Mouse (Mus musculus) inflammation-experienced regulatory T-cells, adult 6 months (primary cell): ENCODE results near the gene Itgb7. TPM values are rescaled to one million over a fixed set of nuclear protein-coding genes. Genes with fewer than 3 reads are reported as not detected.

Experiments
- ATAC-seq: one replicate; pipeline ENCODE4 v1.8.0; 2017
- polyA plus RNA-seq, 3 experiments: library from polyadenylated mRNA; unstranded; fragments of 100-300 nt; shearing (Covaris generic); gene quantifications; one replicate each; pipeline ENCODE4 v1.2.1; 2017

The Itgb7 gene
- polyA plus RNA-seq, 3 experiments from 2014 or later: 364 to 513 (median 397) TPM

- ATAC-seq: no peak
Observed at GRCm38 (mm10) chr15:102192271-102192812, 39.4 kb downstream of the Itgb7 start.

GRCm38 (mm10) chr15:102191699-102192098, 40.0 kb downstream of the Itgb7 start:
- ATAC-seq: no peak

GRCm38 (mm10) chr15:102188883-102189282, 42.9 kb downstream of the Itgb7 start:
- no peak for ATAC-seq

GRCm38 (mm10) chr15:102188096-102188495, 43.6 kb downstream of the Itgb7 start:
- no peak for ATAC-seq

GRCm38 (mm10) chr15:102186239-102186638, 45.5 kb downstream of the Itgb7 start:
- no peak for ATAC-seq

GRCm38 (mm10) chr15:102183076-102183475, 48.7 kb downstream of the Itgb7 start:
- ATAC-seq: no peak

- ATAC-seq: no peak
Observed at GRCm38 (mm10) chr15:102179924-102180323, 51.8 kb downstream of the Itgb7 start.

- ATAC-seq: no peak
Observed at GRCm38 (mm10) chr15:102179106-102179505, 52.6 kb downstream of the Itgb7 start.

- peak; percentile 54 for ATAC-seq
Observed at GRCm38 (mm10) chr15:102178279-102178678, 53.5 kb downstream of the Itgb7 start.

GRCm38 (mm10) chr15:102177417-102177816, 54.3 kb downstream of the Itgb7 start:
- ATAC-seq: no peak

GRCm38 (mm10) chr15:102176571-102177316, 55.0 kb downstream of the Itgb7 start:
- no peak for ATAC-seq

GRCm38 (mm10) chr15:102175736-102176319, 55.9 kb downstream of the Itgb7 start:
- no peak for ATAC-seq

- ATAC-seq: no peak
Observed at GRCm38 (mm10) chr15:102173581-102173980, 58.2 kb downstream of the Itgb7 start.

GRCm38 (mm10) chr15:102169064-102169463, 62.7 kb downstream of the Itgb7 start:
- ATAC-seq: no peak

- no peak for ATAC-seq
Observed at GRCm38 (mm10) chr15:102167620-102168021, 64.1 kb downstream of the Itgb7 start.

Other genes with a start within 250 kb of the Itgb7 start
- gene Krt8, start 227.5 kb downstream of the Itgb7 start, polyA plus RNA-seq: under 1 TPM in 1 of 3 experiments, not detected in 2; 0.23 TPM
- 1 to 10 TPM in 2 of 3 experiments, under 1 TPM in 1; 0.41 to 1.2 (median 1.2) TPM for gene Krt18, start 203.8 kb downstream of the Itgb7 start, polyA plus RNA-seq
- gene Eif4b, start 158.2 kb downstream of the Itgb7 start, polyA plus RNA-seq: 100 to 1,000 TPM in 2 of 3 experiments, 10 to 100 TPM in 1; 90.5 to 131 (median 129) TPM
- 1 to 10 TPM; 3.3 to 4.2 (median 3.8) TPM for gene Tns2, start 131.5 kb downstream of the Itgb7 start, polyA plus RNA-seq
- 10 to 100 TPM; 32.1 to 44.8 (median 33.6) TPM for gene Spryd3, start 95.7 kb downstream of the Itgb7 start, polyA plus RNA-seq
- under 1 TPM in 1 of 3 experiments, not detected in 2; 0.33 TPM for gene Igfbp6, start 87.6 kb downstream of the Itgb7 start, polyA plus RNA-seq
- 1 to 10 TPM in 2 of 3 experiments, under 1 TPM in 1; 0.94 to 4.9 (median 1.3) TPM for gene Soat2, start 81.4 kb downstream of the Itgb7 start, polyA plus RNA-seq
- 10 to 100 TPM; 20.3 to 33.3 (median 25.5) TPM for gene Zfp740, start 28.7 kb downstream of the Itgb7 start, polyA plus RNA-seq
- gene Csad, start 27.2 kb downstream of the Itgb7 start, polyA plus RNA-seq: 10 to 100 TPM in 2 of 3 experiments, 1 to 10 TPM in 1; 5.0 to 14.6 (median 14.0) TPM
- 10 to 100 TPM; 15.5 to 18.4 (median 18.3) TPM for gene Rarg, start 25.6 kb upstream of the Itgb7 start, polyA plus RNA-seq
- gene Gm9918, start 38.6 kb upstream of the Itgb7 start, polyA plus RNA-seq: not detected
- gene Mfsd5, start 47.5 kb upstream of the Itgb7 start, polyA plus RNA-seq: 10 to 100 TPM; 30.8 to 33.1 (median 31.8) TPM
- gene Espl1, start 64.3 kb upstream of the Itgb7 start, polyA plus RNA-seq: 10 to 100 TPM in 1 of 3 experiments, 1 to 10 TPM in 2; 1.9 to 17.9 (median 3.2) TPM
- 1,000 to 10,000 TPM in 2 of 3 experiments, 100 to 1,000 TPM in 1; 936 to 1,841 (median 1,443) TPM for gene Pfdn5, start 94.2 kb upstream of the Itgb7 start, polyA plus RNA-seq
- 100 to 1,000 TPM; 102 to 153 (median 123) TPM for gene Myg1, start 99.8 kb upstream of the Itgb7 start, polyA plus RNA-seq
- gene Aaas, start 118.8 kb upstream of the Itgb7 start, polyA plus RNA-seq: 10 to 100 TPM; 39.8 to 53.2 (median 43.1) TPM
- gene Sp7, start 135.2 kb upstream of the Itgb7 start, polyA plus RNA-seq: not detected
- gene Sp1, start 174.2 kb upstream of the Itgb7 start, polyA plus RNA-seq: 10 to 100 TPM; 19.1 to 23.3 (median 22.6) TPM
- not detected for gene Amhr2, start 213.4 kb upstream of the Itgb7 start, polyA plus RNA-seq
- gene Prr13, start 227.1 kb upstream of the Itgb7 start, polyA plus RNA-seq: 1,000 to 10,000 TPM; 1,063 to 1,565 (median 1,138) TPM
- gene Pcbp2, start 238.6 kb upstream of the Itgb7 start, polyA plus RNA-seq: 100 to 1,000 TPM; 156 to 225 (median 201) TPM